Mouse (Mus musculus) cerebellum, adult 2 months (tissue): ENCODE results near the gene Proser3.

Experiments used
- CTCF ChIP-seq: fragments of 200-500 bp; IDR thresholded peaks from 2 replicates; pipeline ENCODE4 v1.5.1; 2011; ENCODE audit warnings: low read depth, mild to moderate bottlenecking, control low read depth, low read length, moderate library complexity, borderline replicate concordance; ENCODE audit not compliant: insufficient read depth
- POLR2A ChIP-seq: fragments of 200-500 bp; IDR thresholded peaks from 2 replicates; pipeline ENCODE4 v1.6.1; 2011; ENCODE audit warnings: low read length, control low read depth, borderline replicate concordance; ENCODE audit not compliant: insufficient read depth

DNA sequence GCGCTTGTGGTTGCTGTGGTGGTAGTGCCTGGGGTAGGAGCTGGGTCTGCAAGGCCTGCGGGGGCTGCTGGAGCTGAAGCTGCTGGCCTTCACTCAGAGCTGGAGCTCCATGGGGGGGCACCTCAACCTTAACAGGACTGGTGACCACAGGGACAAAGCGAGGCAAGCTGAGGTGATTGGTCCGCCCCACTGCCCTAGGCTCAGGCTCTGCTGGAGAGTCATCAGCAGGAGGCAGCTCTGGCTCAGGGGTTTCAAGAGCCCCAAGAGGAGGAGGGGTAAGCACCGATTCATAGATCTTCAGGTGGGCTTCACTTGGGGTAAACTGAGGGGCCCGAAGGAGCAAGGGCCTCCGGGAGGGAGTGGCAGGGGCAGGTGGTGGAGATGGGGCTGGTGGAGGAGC, 33.1 kb upstream of the Proser3 start:
- TF ChIP-seq CTCF (no peak), POLR2A (no peak)
